Mouse (Mus musculus) MN1 (cell line): ENCODE measurements around the gene Gpr160.
"Not testable (repeated sequence)": the region's sequence is repeated elsewhere in the genome, so short reads cannot be mapped to it uniquely, and the experiment has no call there.

ENCODE experiments used
- DNase-seq: peaks from one replicate; pipeline ENCODE4 v3.0.0-alpha.2; 2016; ENCODE audit warnings: low spot score

The Gpr160 gene

DNA sequence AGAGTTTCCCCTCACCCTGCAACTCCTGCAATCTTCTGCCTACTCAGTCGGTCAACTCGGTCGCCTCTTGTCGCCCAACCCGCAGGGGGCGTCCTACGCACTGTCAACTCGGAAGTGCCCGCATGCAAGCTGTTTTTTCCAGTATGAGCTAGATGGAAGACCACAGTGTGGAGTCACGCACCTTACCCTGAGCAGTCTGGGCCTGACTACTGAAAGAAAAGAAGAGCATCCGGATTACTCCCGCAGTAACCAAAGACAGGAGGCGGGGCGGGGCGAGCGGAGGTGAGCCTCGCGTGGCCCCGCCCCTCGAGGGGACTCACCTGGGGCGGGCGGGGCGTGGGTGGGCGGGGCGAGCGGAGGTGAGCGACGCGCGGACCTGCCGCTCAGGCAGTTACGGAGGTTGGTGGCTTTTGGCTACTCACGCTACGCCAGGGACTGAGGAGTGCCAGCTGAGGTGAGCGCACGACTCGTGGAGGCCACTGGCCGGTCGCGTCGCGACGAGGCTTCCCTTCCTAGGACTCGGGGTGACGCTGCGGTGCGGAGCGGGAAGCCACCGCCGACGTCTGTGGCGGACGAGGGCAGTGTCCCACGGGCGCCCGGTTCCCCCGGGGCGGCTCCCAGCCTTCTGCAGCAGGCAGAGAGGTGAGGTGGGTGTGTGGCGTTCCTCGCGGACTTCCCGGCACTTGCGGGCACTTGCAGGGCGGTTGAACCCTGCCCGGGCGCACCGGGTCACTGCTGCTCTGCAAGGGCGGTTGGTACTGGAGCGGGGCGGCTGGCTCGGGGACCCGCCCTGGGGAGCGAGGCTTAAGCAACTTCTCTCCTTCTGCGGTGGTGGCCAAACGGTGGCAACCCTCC, at the start of gene Gpr160:
Gene Gpr160 (plus strand): TSS at position 347 of the 855 bp plus-strand sequence.
- no peak for DNase-seq

DNA sequence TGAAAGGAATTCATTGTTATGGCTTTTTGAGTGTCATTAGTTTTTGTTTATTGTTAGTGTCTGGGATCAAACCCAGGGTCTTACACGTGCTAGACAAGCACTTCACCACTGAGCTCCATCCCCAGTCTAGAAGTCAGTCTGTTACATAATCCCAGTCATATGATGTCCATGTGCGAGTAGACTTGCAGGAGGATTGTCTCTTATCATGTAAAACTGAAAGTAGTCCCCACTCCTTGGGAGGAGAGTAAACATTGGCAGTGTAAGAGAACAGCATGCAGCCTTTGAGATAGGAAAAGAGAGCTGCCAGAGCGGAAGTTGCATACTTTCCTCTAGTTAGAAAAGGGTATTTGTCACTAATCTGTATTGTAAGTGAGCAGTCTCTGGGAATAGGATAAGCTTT, 42.9 kb upstream of the Gpr160 start:
- DNase-seq = no peak

- no peak for DNase-seq
These were observed 37.1 kb upstream of the Gpr160 start for GRCm38 (mm10) chr3:30818630-30819125.

DNA sequence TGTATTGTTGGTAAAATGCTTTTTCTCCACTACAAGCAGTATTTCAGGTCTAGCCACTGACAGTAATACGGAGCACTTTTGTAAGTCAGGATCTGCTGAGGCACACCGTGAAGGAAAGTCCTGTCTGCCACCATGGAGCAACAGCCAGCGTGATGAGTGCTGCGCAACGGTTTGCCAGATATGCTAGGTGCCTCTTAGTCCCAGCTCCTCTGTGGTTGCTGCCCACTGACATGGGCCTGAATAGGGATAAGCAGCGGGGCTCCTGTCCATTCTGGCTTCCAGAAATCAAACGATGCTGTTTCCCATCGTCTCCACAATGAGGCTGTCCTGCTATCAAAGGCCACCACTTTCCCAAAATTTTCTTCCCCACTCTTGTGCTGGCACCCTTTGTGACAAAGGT, 33.6 kb upstream of the Gpr160 start:
- no peak for DNase-seq

- no peak for DNase-seq
These were observed 29.7 kb upstream of the Gpr160 start for GRCm38 (mm10) chr3:30826069-30826468.

- DNase-seq = no peak
These were observed 23.7 kb upstream of the Gpr160 start for GRCm38 (mm10) chr3:30831848-30832606.

DNA sequence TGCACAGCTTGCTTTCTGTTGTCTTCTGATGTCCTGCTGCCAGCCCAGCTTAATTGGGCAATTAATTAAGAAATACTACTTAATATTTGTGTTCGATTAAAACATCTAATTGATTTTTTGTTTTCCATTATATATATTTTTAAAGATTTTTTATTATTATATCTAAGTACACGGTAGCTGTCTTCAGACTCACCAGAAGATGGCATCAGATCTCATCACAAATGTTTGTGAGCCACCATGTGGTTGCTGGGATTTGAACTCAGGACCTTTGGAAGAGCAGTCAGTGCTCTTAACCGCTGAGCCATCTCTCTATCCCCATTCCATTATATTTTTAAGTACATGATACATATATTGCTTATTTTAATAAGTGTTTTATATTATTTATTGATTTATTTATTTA, 22.5 kb upstream of the Gpr160 start:
- DNase-seq = no peak

GRCm38 (mm10) chr3:30845755-30846154, 10.0 kb upstream of the Gpr160 start:
- DNase-seq = no peak

GRCm38 (mm10) chr3:30847413-30847812, 8.3 kb upstream of the Gpr160 start:
- no peak for DNase-seq

GRCm38 (mm10) chr3:30851422-30851821, 4.3 kb upstream of the Gpr160 start:
- no peak for DNase-seq

GRCm38 (mm10) chr3:30853596-30853995, 2.2 kb upstream of the Gpr160 start:
- no peak for DNase-seq

DNA sequence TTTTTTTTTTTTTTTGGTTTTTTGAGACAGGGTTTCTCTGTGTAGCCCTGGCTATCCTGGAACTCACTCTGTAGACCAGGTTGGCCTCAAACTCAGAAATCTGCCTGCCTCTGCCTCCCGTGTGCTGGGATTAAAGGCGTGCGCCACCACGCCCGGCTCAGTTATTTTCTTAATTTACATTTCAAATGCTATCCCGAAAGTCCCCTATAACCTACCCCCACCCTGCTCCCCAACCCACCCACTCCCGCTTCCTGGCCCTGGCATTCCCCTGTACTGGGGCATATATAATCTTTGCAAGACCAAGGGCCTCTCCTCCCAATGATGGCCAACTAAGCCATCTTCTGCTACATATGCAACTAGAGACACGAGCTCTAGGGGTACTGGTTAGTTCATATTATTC, 3.8 kb downstream of the Gpr160 start:
- DNase-seq = not testable (repeated sequence)

DNA sequence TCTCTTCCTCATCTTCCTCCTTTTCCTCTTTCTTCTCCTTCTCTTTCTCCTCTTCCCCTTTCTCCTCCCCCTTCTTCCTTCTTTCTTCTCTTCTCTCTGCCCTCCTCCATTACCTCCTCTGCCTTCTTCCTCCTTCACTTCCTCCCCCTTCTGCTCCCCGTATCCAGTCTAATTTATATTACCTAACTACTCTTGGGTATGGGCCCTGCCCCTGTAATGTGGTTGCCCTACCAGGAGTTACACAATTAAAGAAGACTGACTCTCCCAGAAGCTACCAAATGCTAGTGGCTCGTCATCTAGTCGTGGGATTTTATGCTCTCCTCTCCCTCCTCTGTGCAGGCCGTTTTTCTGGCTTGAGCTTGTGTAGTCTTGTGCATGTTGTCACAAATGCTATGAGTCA, 5.0 kb downstream of the Gpr160 start:
- no peak for DNase-seq

DNA sequence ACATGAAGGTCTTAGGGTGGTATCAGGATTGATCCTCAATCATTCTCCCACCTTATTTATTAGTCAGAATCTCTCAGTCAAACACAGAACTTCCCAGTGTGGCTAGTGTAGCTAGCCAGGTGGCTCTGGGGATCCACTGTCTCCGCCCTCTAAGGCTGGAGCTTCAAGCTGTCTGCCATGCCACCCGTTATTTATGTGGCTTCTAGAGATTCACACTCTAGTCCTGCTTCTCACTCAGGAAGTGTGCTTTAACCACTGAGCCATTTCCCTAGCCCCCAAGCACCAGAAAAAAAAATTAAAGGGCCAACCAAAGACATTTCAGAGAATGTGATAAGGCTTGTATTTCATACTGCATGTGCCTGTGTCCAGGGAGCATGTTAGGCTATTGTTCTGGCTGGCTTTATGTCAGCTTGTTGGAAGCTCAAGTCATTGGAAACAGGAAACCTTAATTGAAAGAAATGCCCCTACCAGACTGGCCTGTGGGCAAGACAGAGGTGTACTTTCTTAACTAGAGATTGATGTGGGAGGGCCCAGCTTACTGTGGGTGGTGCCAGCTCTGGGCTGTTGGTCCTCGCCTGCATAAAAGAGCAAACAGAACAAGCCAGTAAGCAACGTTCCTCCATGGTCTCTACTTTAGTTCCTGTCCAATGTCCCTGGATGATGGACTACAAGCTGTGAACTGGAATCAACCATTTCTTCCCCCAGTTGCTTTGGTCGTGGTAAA, 8.1 kb downstream of the Gpr160 start:
- no peak for DNase-seq

- no peak for DNase-seq
These were observed 8.9 kb downstream of the Gpr160 start for GRCm38 (mm10) chr3:30864640-30865039.

GRCm38 (mm10) chr3:30868176-30868575, 12.4 kb downstream of the Gpr160 start:
- no peak for DNase-seq

- DNase-seq = no peak
These were observed 12.9 kb downstream of the Gpr160 start for GRCm38 (mm10) chr3:30868625-30869024.

- DNase-seq = no peak
These were observed 14.2 kb downstream of the Gpr160 start for GRCm38 (mm10) chr3:30869995-30870394.

GRCm38 (mm10) chr3:30876709-30877108, 21.0 kb downstream of the Gpr160 start:
- DNase-seq = no peak

- no peak for DNase-seq
These were observed 31.7 kb downstream of the Gpr160 start for GRCm38 (mm10) chr3:30887449-30887848.

- no peak for DNase-seq
These were observed 33.3 kb downstream of the Gpr160 start for GRCm38 (mm10) chr3:30889014-30889413.

GRCm38 (mm10) chr3:30896721-30897120, 41.0 kb downstream of the Gpr160 start:
- DNase-seq = no peak
